Mouse (Mus musculus) thymus, postnatal 4 days (tissue): ENCODE data around the gene Shroom3.

ENCODE experiments used
- DNase-seq: peaks from one replicate; pipeline ENCODE4 v3.0.0; 2021

The Shroom3 gene

GRCm38 (mm10) chr5:92698837-92699529 is 15.7 kb downstream of the Shroom3 start:
- no peak for DNase-seq

- DNase-seq: no peak
These were observed 18.5 kb downstream of the Shroom3 start for GRCm38 (mm10) chr5:92701750-92702149.

- DNase-seq: no peak
These were observed 20.4 kb downstream of the Shroom3 start for GRCm38 (mm10) chr5:92703671-92704070.

- no peak for DNase-seq
These were observed 24.8 kb downstream of the Shroom3 start for GRCm38 (mm10) chr5:92707921-92708491.

- DNase-seq: no peak
These were observed 27.5 kb downstream of the Shroom3 start for GRCm38 (mm10) chr5:92710779-92711178.

GRCm38 (mm10) chr5:92711666-92712290 is 28.5 kb downstream of the Shroom3 start:
- no peak for DNase-seq

GRCm38 (mm10) chr5:92712621-92713395 is 29.6 kb downstream of the Shroom3 start:
- DNase-seq: no peak

- DNase-seq: no peak
These were observed 31.7 kb downstream of the Shroom3 start for GRCm38 (mm10) chr5:92714886-92715285.

- DNase-seq: no peak
These were observed 32.1 kb downstream of the Shroom3 start for GRCm38 (mm10) chr5:92715319-92715718.

GRCm38 (mm10) chr5:92715890-92716289 is 32.7 kb downstream of the Shroom3 start:
- DNase-seq: no peak

- no peak for DNase-seq
These were observed 34.6 kb downstream of the Shroom3 start for GRCm38 (mm10) chr5:92717666-92718360.

- no peak for DNase-seq
These were observed 35.6 kb downstream of the Shroom3 start for GRCm38 (mm10) chr5:92718856-92719255.

- DNase-seq: no peak
These were observed 38.4 kb downstream of the Shroom3 start for GRCm38 (mm10) chr5:92721610-92722009.

- DNase-seq: peak; percentile 57
These were observed 42.7 kb downstream of the Shroom3 start for GRCm38 (mm10) chr5:92725935-92726334.

- no peak for DNase-seq
These were observed 45.1 kb downstream of the Shroom3 start for GRCm38 (mm10) chr5:92728252-92728828.

GRCm38 (mm10) chr5:92729221-92729620 is 46.0 kb downstream of the Shroom3 start:
- no peak for DNase-seq

- DNase-seq: no peak
These were observed 58.6 kb downstream of the Shroom3 start for GRCm38 (mm10) chr5:92741802-92742201.

- DNase-seq: no peak
These were observed 59.5 kb downstream of the Shroom3 start for GRCm38 (mm10) chr5:92742701-92743100.

GRCm38 (mm10) chr5:92745390-92746253 is 62.4 kb downstream of the Shroom3 start:
- no peak for DNase-seq

- DNase-seq: no peak
These were observed 68.3 kb downstream of the Shroom3 start for GRCm38 (mm10) chr5:92751488-92751887.

GRCm38 (mm10) chr5:92755241-92755775 is 72.1 kb downstream of the Shroom3 start:
- no peak for DNase-seq
